Mouse (Mus musculus) right cerebral cortex, postnatal 10 days (tissue): ENCODE data around the gene Phxr2.
A peak's percentile ranks its signal among the peaks of the same experiment; 100 is the strongest.

ENCODE experiments used
- DNase-seq, 2 experiments: peaks; one replicate each; pipeline ENCODE4 v3.0.0; 2021; ENCODE audit warnings: low spot score in 2 of 2

Gene Phxr2

GRCm38 (mm10) chr10:99126225-99126624 lies at the start of gene Phxr2:
Phxr2 (minus strand) TSS chr10:99126325.
- no peak for DNase-seq

GRCm38 (mm10) chr10:99172906-99173507 lies 46.9 kb upstream of the Phxr2 start:
- DNase-seq = no peak

- DNase-seq = peak; percentile 49 to 62
Measured at GRCm38 (mm10) chr10:99171961-99172497, 45.9 kb upstream of the Phxr2 start.

- DNase-seq = no peak
Measured at GRCm38 (mm10) chr10:99169765-99170129, 43.6 kb upstream of the Phxr2 start.

GRCm38 (mm10) chr10:99168840-99169764 lies 43.0 kb upstream of the Phxr2 start:
- DNase-seq = peak in 1 of 2 experiments; percentile 65

GRCm38 (mm10) chr10:99168404-99168803 lies 42.3 kb upstream of the Phxr2 start:
- no peak for DNase-seq

- DNase-seq = no peak
Measured at GRCm38 (mm10) chr10:99166392-99166791, 40.3 kb upstream of the Phxr2 start.

GRCm38 (mm10) chr10:99165751-99166282 lies 39.7 kb upstream of the Phxr2 start:
- no peak for DNase-seq

- DNase-seq = peak; percentile 61 to 69
Measured at GRCm38 (mm10) chr10:99164871-99165477, 38.8 kb upstream of the Phxr2 start.

- no peak for DNase-seq
Measured at GRCm38 (mm10) chr10:99163002-99163401, 36.9 kb upstream of the Phxr2 start.

GRCm38 (mm10) chr10:99161987-99162582 lies 36.0 kb upstream of the Phxr2 start:
- DNase-seq = no peak

- DNase-seq = peak in 1 of 2 experiments; percentile 7
Measured at GRCm38 (mm10) chr10:99157697-99158096, 31.6 kb upstream of the Phxr2 start.

GRCm38 (mm10) chr10:99156808-99157207 lies 30.7 kb upstream of the Phxr2 start:
- DNase-seq = peak in 1 of 2 experiments; percentile 11

- no peak for DNase-seq
Measured at GRCm38 (mm10) chr10:99154635-99155034, 28.5 kb upstream of the Phxr2 start.

GRCm38 (mm10) chr10:99152063-99152462 lies 25.9 kb upstream of the Phxr2 start:
- peak; percentile 21 to 36 for DNase-seq

GRCm38 (mm10) chr10:99151580-99151979 lies 25.5 kb upstream of the Phxr2 start:
- DNase-seq = no peak

GRCm38 (mm10) chr10:99150016-99150415 lies 23.9 kb upstream of the Phxr2 start:
- DNase-seq = no peak

GRCm38 (mm10) chr10:99146596-99146995 lies 20.5 kb upstream of the Phxr2 start:
- no peak for DNase-seq

- no peak for DNase-seq
Measured at GRCm38 (mm10) chr10:99145611-99146010, 19.5 kb upstream of the Phxr2 start.

- DNase-seq = peak in 1 of 2 experiments; percentile 33
Measured at GRCm38 (mm10) chr10:99136337-99136736, 10.2 kb upstream of the Phxr2 start.

GRCm38 (mm10) chr10:99133321-99133875 lies 7.3 kb upstream of the Phxr2 start:
- DNase-seq = no peak
